Mouse (Mus musculus) liver, postnatal 0 days (tissue): Measurements from ENCODE around the gene Foxf2. TPM values are rescaled to one million over a fixed set of nuclear protein-coding genes. Genes with fewer than 3 reads are reported as not detected.
A peak's percentile ranks its signal among the peaks of the same experiment; 100 is the strongest.

Experiments used
- ATAC-seq: fragments of 200-750 bp; cut with Nextera tagmentation; 2 replicates; pipeline ENCODE4 v1.8.0; 2017; ENCODE audit warnings: mild to moderate bottlenecking, moderate library complexity
- DNase-seq: peaks from one replicate; pipeline ENCODE4 v3.0.0-alpha.2; 2016
- H3K27ac ChIP-seq: fragments of 300-500 bp; sonication (generic); 2 replicates; pipeline ENCODE4 v1.5.1; 2014; ENCODE audit warnings: antibody characterized with exemption, moderate library complexity, mild to moderate bottlenecking, low read depth
- H3K27me3 ChIP-seq: fragments of 300-500 bp; sonication (generic); 2 replicates; pipeline ENCODE4 v1.6.1; 2014; ENCODE audit warnings: low read length, control low read depth, mixed read lengths; ENCODE audit not compliant: insufficient read depth
- H3K36me3 ChIP-seq: fragments of 300-500 bp; sonication (generic); replicated peaks from 2 replicates; pipeline ENCODE4 v1.6.1; 2014; ENCODE audit warnings: mild to moderate bottlenecking, control low read depth, low read length, moderate library complexity, mixed read lengths; ENCODE audit not compliant: insufficient read depth
- H3K4me1 ChIP-seq: fragments of 300-500 bp; sonication (generic); 2 replicates; pipeline ENCODE4 v1.6.1; 2014; ENCODE audit warnings: antibody characterized with exemption, mild to moderate bottlenecking, control low read depth; ENCODE audit not compliant: insufficient read depth
- H3K4me2 ChIP-seq: fragments of 300-500 bp; sonication (generic); 2 replicates; pipeline ENCODE4 v1.6.1; 2014; ENCODE audit warnings: low read depth, mild to moderate bottlenecking, low read length, moderate library complexity, mixed read lengths
- H3K4me3 ChIP-seq: fragments of 300-500 bp; sonication (generic); 2 replicates; pipeline ENCODE4 v1.5.1; 2014; ENCODE audit warnings: low read depth, low read length
- H3K9ac ChIP-seq: fragments of 300-500 bp; sonication (generic); replicated peaks from 2 replicates; pipeline ENCODE4 v1.6.1; 2014; ENCODE audit warnings: mild to moderate bottlenecking, moderate library complexity
- H3K9me3 ChIP-seq: fragments of 300-500 bp; sonication (generic); 2 replicates; pipeline ENCODE4 v1.6.1; 2016; ENCODE audit warnings: mild to moderate bottlenecking, control low read depth, low read length, mixed read lengths
- CTCF ChIP-seq: sonication (generic); IDR thresholded peaks from 2 replicates; pipeline ENCODE4 v1.5.1; 2016; ENCODE audit warnings: antibody characterized with exemption, low read depth
- EP300 ChIP-seq: IDR thresholded peaks from 2 replicates; pipeline ENCODE4 v1.6.1; 2016; ENCODE audit warnings: antibody characterized with exemption, low read depth, mild to moderate bottlenecking
- WGBS: fragments of 180-500 bp; shearing (Covaris S2); extraction: QIAGEN DNeasy Blood & Tissue Kit; methylation state at CpG from one replicate; pipeline ENCODE4 v1.1.7; 2014; ENCODE audit not compliant: insufficient replicate concordance; 5-methylcytosine and 5-hydroxymethylcytosine counted together
- polyA plus RNA-seq: library from polyadenylated mRNA; unstranded; fragments of >200 nt; fragmentation: Nextera tagmentation; extraction: Ambion mirVana; gene quantifications from 2 replicates; pipeline ENCODE4 v1.2.1, GENCODE M21; 2015

The Foxf2 gene
- polyA plus RNA-seq, 1 experiment from 2014 or later = not detected

DNA sequence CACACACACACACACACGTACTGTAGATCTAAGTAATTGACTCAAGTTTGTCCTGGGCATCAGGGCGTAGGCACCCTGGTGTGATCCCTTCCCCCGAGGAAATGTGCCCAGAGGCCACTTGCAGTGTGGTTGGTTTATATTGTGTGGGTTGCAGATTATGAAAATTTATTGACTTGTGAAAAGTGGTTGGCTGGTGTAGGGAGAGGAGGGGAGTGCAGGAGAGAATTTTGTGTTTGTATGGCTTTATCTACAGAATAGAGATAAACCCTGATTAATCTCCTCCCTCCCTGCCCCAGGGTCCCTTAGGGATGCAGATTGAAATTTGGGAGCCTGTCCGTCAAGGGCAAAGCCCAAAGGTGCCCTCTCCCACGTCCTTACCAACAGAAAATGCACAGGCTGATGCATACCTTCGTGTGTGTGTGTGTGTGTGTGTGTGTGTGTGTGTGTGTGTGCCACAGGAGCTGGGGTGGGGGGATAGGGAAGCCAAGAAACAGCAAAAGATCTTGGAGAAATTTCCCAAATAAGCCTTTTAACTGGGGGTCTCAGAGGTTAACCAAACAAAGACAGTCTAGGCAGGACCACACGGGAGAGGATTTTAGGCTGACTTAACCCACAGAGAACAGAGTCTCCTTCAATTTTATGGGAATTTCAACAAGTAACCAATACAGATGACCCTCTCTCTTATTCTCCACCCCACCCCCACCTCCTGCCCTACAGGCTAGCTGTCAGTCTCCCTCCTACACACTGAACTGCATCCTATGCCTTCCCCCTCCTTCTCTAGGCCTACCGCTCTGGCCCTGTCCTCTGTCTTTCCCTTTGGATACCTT, 2.5 kb downstream of the Foxf2 start:
- ATAC-seq = no peak
- TF ChIP-seq CTCF (no peak), EP300 (no peak)
- Histone ChIP-seq H3K27ac (no peak overlapping the region), H3K4me3 (no peak overlapping the region), H3K27me3 (peaks cover 92% of the 10 kb centered on the region), H3K36me3 (no peaks in the 10 kb centered on the region), H3K4me2 (no peak overlapping the region), H3K9ac (no peak overlapping the region), H3K9me3 (no peaks in the 10 kb centered on the region), H3K4me1 (peaks cover 20% of the 10 kb centered on the region)
- WGBS = 22% methylated on average over 8 of the region's 8 CpGs
- DNase-seq = no peak

DNA sequence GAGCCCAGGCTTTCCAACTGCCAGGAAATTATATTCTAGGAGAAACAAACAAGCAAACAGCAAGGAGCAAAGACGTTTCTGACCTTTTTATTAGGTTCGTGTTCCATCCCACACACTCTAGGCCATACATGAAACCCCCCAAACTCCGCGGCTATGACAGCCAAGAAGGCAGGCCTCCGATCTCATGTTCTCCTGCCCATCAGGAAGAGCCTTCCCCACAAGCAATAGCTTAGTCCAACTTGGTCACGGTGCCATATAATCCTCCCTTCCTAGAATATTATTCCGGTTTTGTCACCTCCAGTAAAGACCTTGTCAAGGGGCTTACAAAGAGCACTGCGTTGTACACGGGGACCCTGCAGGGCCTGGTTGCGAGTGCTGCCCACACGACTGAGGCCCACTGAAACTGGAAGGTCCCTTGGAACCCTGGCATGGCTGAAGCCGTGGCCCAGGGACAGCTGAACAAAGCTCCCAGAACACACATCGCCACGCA, 3.1 kb downstream of the Foxf2 start:
- peak overlapping the region; percentile 74 for H3K4me2 ChIP-seq
- H3K4me3 ChIP-seq = peak overlapping the region; percentile 51
- DNase-seq (no peak), ATAC-seq (no peak)
- TF ChIP-seq EP300 = no peak
- no peak overlapping the region for H3K27ac ChIP-seq
- H3K27me3 ChIP-seq = peaks cover 86% of the 10 kb centered on the region
- peaks cover 20% of the 10 kb centered on the region for H3K4me1 ChIP-seq
- H3K9ac ChIP-seq = no peak overlapping the region
- 8% methylated on average over 14 of the region's 14 CpGs for WGBS
- no peaks in the 10 kb centered on the region for H3K9me3 ChIP-seq
- H3K36me3 ChIP-seq = no peaks in the 10 kb centered on the region

DNA sequence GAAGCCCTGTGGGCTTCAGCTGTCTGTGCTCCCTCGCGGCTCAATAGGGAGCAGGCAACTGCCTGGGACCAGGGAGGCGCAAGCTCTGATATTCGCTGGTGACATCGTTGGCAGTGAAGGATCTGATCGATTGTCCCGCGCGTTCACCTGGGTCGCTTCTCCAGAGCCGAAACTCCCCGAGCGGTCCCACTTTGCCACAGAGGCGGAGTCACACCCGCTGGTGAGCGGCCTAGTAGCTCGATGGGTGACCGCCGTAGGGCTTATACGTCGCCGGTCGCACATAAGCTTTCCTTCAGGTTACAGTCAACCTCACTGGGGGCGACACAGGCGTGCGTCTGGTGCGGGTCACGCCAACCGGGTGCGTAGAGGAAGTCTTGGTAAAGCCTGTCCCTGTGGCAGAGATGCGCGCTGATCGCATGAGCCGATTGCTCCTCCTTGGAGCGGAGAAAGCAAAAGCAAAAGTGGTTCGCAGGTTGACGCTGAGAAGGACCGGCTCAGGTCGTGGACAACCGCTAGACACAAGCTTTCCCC, 3.8 kb downstream of the Foxf2 start:
- peaks cover 79% of the 10 kb centered on the region for H3K27me3 ChIP-seq
- peak overlapping the region; percentile 74 for H3K4me2 ChIP-seq
- ATAC-seq (no peak), DNase-seq (no peak)
- TF ChIP-seq CTCF (no peak), EP300 (no peak)
- 1% methylated on average over 40 of the region's 40 CpGs for WGBS
- H3K4me1 ChIP-seq = peaks cover 20% of the 10 kb centered on the region
- no peak overlapping the region for H3K9ac ChIP-seq
- no peaks in the 10 kb centered on the region for H3K9me3 ChIP-seq
- no peaks in the 10 kb centered on the region for H3K36me3 ChIP-seq
- H3K27ac ChIP-seq = no peak overlapping the region
- H3K4me3 ChIP-seq = peak overlapping the region; percentile 51

DNA sequence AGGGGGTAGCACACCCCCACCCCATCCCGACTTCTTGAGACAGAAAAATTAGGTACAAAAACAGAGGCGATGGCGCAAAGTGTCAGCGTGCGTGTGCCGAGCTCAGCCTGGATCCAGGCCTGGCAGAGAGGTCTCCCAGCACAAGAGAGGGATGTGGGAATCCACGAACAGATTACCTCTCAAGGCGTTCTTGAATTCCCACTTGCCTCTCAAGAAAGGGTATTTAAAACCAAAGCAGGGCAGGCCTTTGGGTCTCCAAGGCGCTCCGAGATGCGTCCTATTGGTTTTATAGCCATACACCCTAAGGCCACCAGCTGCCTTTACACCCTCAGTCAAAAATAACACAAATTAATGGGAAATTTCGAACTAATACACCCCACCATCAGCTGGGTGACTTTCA, 4.4 kb downstream of the Foxf2 start:
- no peak overlapping the region for H3K27ac ChIP-seq
- no peak for TF ChIP-seq EP300
- no peak for TF ChIP-seq CTCF
- H3K9ac ChIP-seq = no peak overlapping the region
- no peak for ATAC-seq
- H3K4me1 ChIP-seq = peaks cover 20% of the 10 kb centered on the region
- peak overlapping the region; percentile 74; the same call in 1 of the 2 replicates for H3K4me2 ChIP-seq
- H3K36me3 ChIP-seq = no peaks in the 10 kb centered on the region
- peaks cover 73% of the 10 kb centered on the region for H3K27me3 ChIP-seq
- H3K4me3 ChIP-seq = peak overlapping the region; percentile 51
- WGBS = 17% methylated on average over 12 of the region's 12 CpGs
- H3K9me3 ChIP-seq = no peaks in the 10 kb centered on the region
- no peak for DNase-seq

DNA sequence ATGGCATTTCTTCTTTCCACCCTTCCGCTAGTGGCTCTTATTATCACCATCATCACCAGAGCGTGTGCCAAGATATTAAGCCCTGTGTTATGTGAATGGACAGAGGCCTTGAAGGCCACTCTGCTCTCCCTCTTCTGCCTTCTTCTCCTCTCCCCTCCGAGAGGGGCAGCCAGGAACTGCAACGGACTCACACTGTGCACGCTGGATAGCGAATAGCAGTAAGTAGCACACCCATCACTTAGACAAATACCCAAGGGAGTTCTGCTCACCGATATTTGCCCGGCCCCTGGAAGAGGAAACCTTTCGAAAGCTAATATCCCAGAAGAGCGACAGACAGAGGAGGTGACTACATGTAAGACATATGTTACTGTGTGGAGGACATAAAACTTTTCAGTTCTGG, 4.9 kb downstream of the Foxf2 start:
- no peak overlapping the region for H3K4me2 ChIP-seq
- no peak for ATAC-seq

DNA sequence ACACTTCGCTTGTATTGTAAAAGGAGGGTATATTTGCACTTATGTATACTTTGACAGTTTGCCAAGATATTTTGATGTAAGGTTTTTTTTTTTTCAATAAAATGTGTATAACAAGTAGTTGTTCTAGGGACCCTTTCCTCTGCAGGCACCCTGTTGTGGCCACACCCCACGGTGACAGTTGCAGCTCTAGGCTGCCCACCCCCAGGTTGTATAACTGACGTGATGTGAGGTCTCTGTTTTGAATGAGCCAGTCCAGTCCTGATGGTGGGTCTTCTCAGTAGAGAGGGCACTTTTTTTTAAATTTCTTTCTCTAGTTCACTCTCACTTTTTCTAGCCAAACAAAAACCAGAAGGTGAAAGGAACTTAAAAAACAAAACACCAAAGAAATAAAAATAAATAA, 5.7 kb downstream of the Foxf2 start:
- no peak for DNase-seq
- H3K27ac ChIP-seq = no peak overlapping the region
- no peak overlapping the region for H3K9ac ChIP-seq
- 19% methylated on average over 3 of the region's 3 CpGs for WGBS
- H3K4me3 ChIP-seq = no peak overlapping the region
- no peak for TF ChIP-seq EP300
- no peak for TF ChIP-seq CTCF
- H3K27me3 ChIP-seq = peaks cover 60% of the 10 kb centered on the region
- peaks cover 8% of the 10 kb centered on the region for H3K4me1 ChIP-seq
- no peaks in the 10 kb centered on the region for H3K36me3 ChIP-seq
- H3K4me2 ChIP-seq = no peak overlapping the region
- no peaks in the 10 kb centered on the region for H3K9me3 ChIP-seq
- ATAC-seq = no peak

More for the DNA sequence above, 4.9 kb downstream of the Foxf2 start:
- Histone ChIP-seq H3K27ac (no peak overlapping the region), H3K4me1 (peaks cover 16% of the 10 kb centered on the region), H3K9me3 (no peaks in the 10 kb centered on the region), H3K27me3 (peaks cover 68% of the 10 kb centered on the region), H3K9ac (no peak overlapping the region), H3K4me3 (no peak overlapping the region), H3K36me3 (no peaks in the 10 kb centered on the region)
- no peak for TF ChIP-seq EP300
- no peak for DNase-seq
- WGBS = 18% methylated on average over 10 of the region's 10 CpGs
